Mouse (Mus musculus) intestine, postnatal 0 days (tissue): ENCODE results near the gene Xpnpep3. TPM values are rescaled to one million over a fixed set of nuclear protein-coding genes. Genes with fewer than 3 reads are reported as not detected.

Source experiments
- ATAC-seq: fragments of 200-750 bp; cut with Nextera tagmentation; 2 replicates; pipeline ENCODE4 v1.8.0; 2017; ENCODE audit warnings: mild to moderate bottlenecking, moderate TSS enrichment, moderate library complexity
- H3K27ac ChIP-seq: fragments of 300-500 bp; sonication (generic); 2 replicates; pipeline ENCODE4 v1.5.1; 2014; ENCODE audit warnings: mild to moderate bottlenecking, low read depth, low read length, moderate library complexity
- H3K27me3 ChIP-seq: fragments of 300-500 bp; sonication (generic); replicated peaks from 2 replicates; pipeline ENCODE4 v1.6.1; 2014; ENCODE audit warnings: low read length, mixed read lengths; ENCODE audit not compliant: control insufficient read depth, insufficient read depth
- H3K36me3 ChIP-seq: fragments of 300-500 bp; sonication (generic); 2 replicates; pipeline ENCODE4 v1.6.1; 2014; ENCODE audit warnings: mild to moderate bottlenecking, moderate library complexity; ENCODE audit not compliant: control insufficient read depth, insufficient read depth
- H3K4me1 ChIP-seq: fragments of 300-500 bp; sonication (generic); replicated peaks from 2 replicates; pipeline ENCODE4 v1.6.1; 2014; ENCODE audit warnings: antibody characterized with exemption, low read length, mixed read lengths; ENCODE audit not compliant: control insufficient read depth, insufficient read depth
- H3K4me2 ChIP-seq: fragments of 300-500 bp; sonication (generic); replicated peaks from 2 replicates; pipeline ENCODE4 v1.6.1; 2014; ENCODE audit warnings: low read depth, mild to moderate bottlenecking, moderate library complexity
- H3K4me3 ChIP-seq: fragments of 300-500 bp; sonication (generic); 2 replicates; pipeline ENCODE4 v1.5.1; 2014; ENCODE audit warnings: low read depth, low read length
- H3K9ac ChIP-seq: fragments of 300-500 bp; sonication (generic); 2 replicates; pipeline ENCODE4 v1.6.1; 2014; ENCODE audit warnings: mild to moderate bottlenecking, low read depth, low read length
- H3K9me3 ChIP-seq: fragments of 300-500 bp; sonication (generic); 2 replicates; pipeline ENCODE4 v1.6.1; 2016; ENCODE audit warnings: mixed run types; ENCODE audit not compliant: control insufficient read depth
- CTCF ChIP-seq: sonication (generic); IDR thresholded peaks from 2 replicates; pipeline ENCODE4 v1.5.1; 2016; ENCODE audit warnings: low read depth, mild to moderate bottlenecking, control low read depth, antibody characterized with exemption, moderate library complexity
- WGBS: fragments of 180-500 bp; shearing (Covaris S2); extraction: QIAGEN DNeasy Blood & Tissue Kit; methylation state at CpG from one replicate; pipeline ENCODE4 v1.1.7; 2014; 5-methylcytosine and 5-hydroxymethylcytosine counted together
- polyA plus RNA-seq: library from polyadenylated mRNA; unstranded; fragments of >200 nt; fragmentation: Nextera tagmentation; extraction: Ambion mirVana; gene quantifications from 2 replicates; pipeline ENCODE4 v1.2.1, GENCODE M21; 2015

Xpnpep3 gene
- polyA plus RNA-seq, 1 experiment from 2014 or later = 2.3 TPM

- Histone ChIP-seq H3K9me3 (no peaks in the 10 kb centered on the region), H3K27ac (no peak overlapping the region), H3K27me3 (no peaks in the 10 kb centered on the region), H3K4me3 (no peak overlapping the region), H3K36me3 (no peaks in the 10 kb centered on the region), H3K4me1 (0 out of 2 replicates have a peak, but pooled peaks cover 4% of the 10 kb centered on the region), H3K4me2 (no peak overlapping the region), H3K9ac (no peak overlapping the region)
- WGBS = 70% methylated on average over 4 of the region's 4 CpGs
- no peak for TF ChIP-seq CTCF
- ATAC-seq = no peak
Measured at GRCm38 (mm10) chr15:81418065-81418464, 18.1 kb downstream of the Xpnpep3 start.

GRCm38 (mm10) chr15:81421454-81421853 is 21.5 kb downstream of the Xpnpep3 start:
- Histone ChIP-seq H3K27me3 (no peaks in the 10 kb centered on the region), H3K27ac (peak overlapping the region; percentile 69; the same call in 1 of the 2 replicates), H3K36me3 (no peaks in the 10 kb centered on the region), H3K4me1 (0 out of 2 replicates have a peak, but pooled peaks cover 6% of the 10 kb centered on the region), H3K4me3 (peak overlapping the region; percentile 17; the same call in 1 of the 2 replicates), H3K4me2 (peak overlapping the region; percentile 55), H3K9ac (no peak overlapping the region), H3K9me3 (no peaks in the 10 kb centered on the region)
- 15% methylated on average over 1 of the region's 1 CpGs for WGBS
- TF ChIP-seq CTCF = no peak
- ATAC-seq = peak; percentile 74

GRCm38 (mm10) chr15:81422156-81422681 is 22.3 kb downstream of the Xpnpep3 start:
- Histone ChIP-seq H3K4me2 (peak overlapping the region; percentile 55), H3K36me3 (no peaks in the 10 kb centered on the region), H3K9me3 (no peaks in the 10 kb centered on the region), H3K4me1 (0 out of 2 replicates have a peak, but pooled peaks cover 6% of the 10 kb centered on the region), H3K9ac (no peak overlapping the region), H3K27me3 (no peaks in the 10 kb centered on the region), H3K27ac (peak overlapping the region; percentile 69), H3K4me3 (no peak overlapping the region)
- 29% methylated on average over 7 of the region's 7 CpGs for WGBS
- TF ChIP-seq CTCF = no peak
- ATAC-seq = peak; percentile 36; the same call in 1 of the 2 replicates

GRCm38 (mm10) chr15:81425311-81425710 is 25.4 kb downstream of the Xpnpep3 start:
- no peak overlapping the region for H3K27ac ChIP-seq
- H3K36me3 ChIP-seq = peaks cover 13% of the 10 kb centered on the region; the same call in 1 of the 2 replicates
- H3K27me3 ChIP-seq = no peaks in the 10 kb centered on the region
- WGBS = 87% methylated on average over 3 of the region's 3 CpGs
- no peak for ATAC-seq
- no peak overlapping the region for H3K9ac ChIP-seq
- TF ChIP-seq CTCF = no peak
- no peak overlapping the region for H3K4me3 ChIP-seq
- H3K9me3 ChIP-seq = no peaks in the 10 kb centered on the region
- 0 out of 2 replicates have a peak, but pooled peaks cover 6% of the 10 kb centered on the region for H3K4me1 ChIP-seq
- no peak overlapping the region for H3K4me2 ChIP-seq

GRCm38 (mm10) chr15:81427947-81428346 is 28.0 kb downstream of the Xpnpep3 start:
- H3K27me3 ChIP-seq = no peaks in the 10 kb centered on the region
- no peak overlapping the region for H3K4me3 ChIP-seq
- no peak overlapping the region for H3K27ac ChIP-seq
- 0 out of 2 replicates have a peak, but pooled peaks cover 4% of the 10 kb centered on the region for H3K4me1 ChIP-seq
- no peak for TF ChIP-seq CTCF
- no peak for ATAC-seq
- H3K9me3 ChIP-seq = no peaks in the 10 kb centered on the region
- 71% methylated on average over 2 of the region's 2 CpGs for WGBS
- H3K9ac ChIP-seq = no peak overlapping the region
- peaks cover 26% of the 10 kb centered on the region for H3K36me3 ChIP-seq
- no peak overlapping the region for H3K4me2 ChIP-seq

- H3K4me3 ChIP-seq = no peak overlapping the region
- no peak overlapping the region for H3K9ac ChIP-seq
- no peaks in the 10 kb centered on the region for H3K4me1 ChIP-seq
- H3K9me3 ChIP-seq = no peaks in the 10 kb centered on the region
- H3K36me3 ChIP-seq = peaks cover 26% of the 10 kb centered on the region
- no peaks in the 10 kb centered on the region for H3K27me3 ChIP-seq
- WGBS = 49% methylated on average over 1 of the region's 1 CpGs
- no peak overlapping the region for H3K4me2 ChIP-seq
- ATAC-seq = no peak
- TF ChIP-seq CTCF = no peak
- H3K27ac ChIP-seq = no peak overlapping the region
Measured at GRCm38 (mm10) chr15:81431195-81431594, 31.3 kb downstream of the Xpnpep3 start.
